Mouse (Mus musculus): ENCODE results near the gene Macf1.
"Not testable (repeated sequence)": the region's sequence is repeated elsewhere in the genome, so short reads cannot be mapped to it uniquely, and the experiment has no call there.

The Macf1 gene

GRCm38 (mm10) chr4:123552689-123553088 is 131.5 kb downstream of the Macf1 start:
- DNase-seq (ENCODE audit: low spot score in 2 of 2), result no peak

- no peak for DNase-seq (ENCODE audit: low spot score in 2 of 2)
Measured at GRCm38 (mm10) chr4:123548317-123548716, 135.8 kb downstream of the Macf1 start.

GRCm38 (mm10) chr4:123543691-123544090 is 140.5 kb downstream of the Macf1 start:
- no peak for DNase-seq (ENCODE audit: low spot score in 2 of 2)

GRCm38 (mm10) chr4:123535271-123535670 is 148.9 kb downstream of the Macf1 start:
- peak; percentile 54 to 70 for DNase-seq (ENCODE audit: low spot score in 2 of 2)

- DNase-seq (ENCODE audit: low spot score in 2 of 2), result no peak
Measured at GRCm38 (mm10) chr4:123532001-123532400, 152.2 kb downstream of the Macf1 start.

GRCm38 (mm10) chr4:123530976-123531375 is 153.2 kb downstream of the Macf1 start:
- no peak for DNase-seq (ENCODE audit: low spot score in 2 of 2)

- DNase-seq (ENCODE audit: low spot score in 2 of 2), result no peak
Measured at GRCm38 (mm10) chr4:123529230-123529629, 154.9 kb downstream of the Macf1 start.

- DNase-seq (ENCODE audit: low spot score in 2 of 2), result peak; percentile 42 to 58
Measured at GRCm38 (mm10) chr4:123527607-123528010, 156.6 kb downstream of the Macf1 start.

- DNase-seq (ENCODE audit: low spot score in 2 of 2), result no peak
Measured at GRCm38 (mm10) chr4:123526779-123527280, 157.3 kb downstream of the Macf1 start.

GRCm38 (mm10) chr4:123524746-123525145 is 159.4 kb downstream of the Macf1 start:
- no peak for DNase-seq (ENCODE audit: low spot score in 2 of 2)

- not testable (repeated sequence) for DNase-seq (ENCODE audit: low spot score in 2 of 2)
Measured at GRCm38 (mm10) chr4:123520123-123520522, 164.0 kb downstream of the Macf1 start.

GRCm38 (mm10) chr4:123515673-123516072 is 168.5 kb downstream of the Macf1 start:
- DNase-seq (ENCODE audit: low spot score in 2 of 2), result no peak

- DNase-seq (ENCODE audit: low spot score in 2 of 2), result no peak
Measured at GRCm38 (mm10) chr4:123510201-123510600, 174.0 kb downstream of the Macf1 start.

GRCm38 (mm10) chr4:123489086-123489485 is 195.1 kb downstream of the Macf1 start:
- DNase-seq (ENCODE audit: low spot score in 2 of 2), result no peak

- DNase-seq (ENCODE audit: low spot score in 2 of 2), result no peak
Measured at GRCm38 (mm10) chr4:123479991-123480390, 204.2 kb downstream of the Macf1 start.

- peak in 1 of 2 experiments; percentile 12 for DNase-seq (ENCODE audit: low spot score in 2 of 2)
Measured at GRCm38 (mm10) chr4:123478655-123479433, 205.3 kb downstream of the Macf1 start.

GRCm38 (mm10) chr4:123465799-123466198 is 218.4 kb downstream of the Macf1 start:
- no peak for DNase-seq (ENCODE audit: low spot score in 2 of 2)

GRCm38 (mm10) chr4:123460595-123461272 is 223.4 kb downstream of the Macf1 start:
- DNase-seq (ENCODE audit: low spot score in 2 of 2), result no peak

- no peak for DNase-seq (ENCODE audit: low spot score in 2 of 2)
Measured at GRCm38 (mm10) chr4:123454871-123455640, 229.1 kb downstream of the Macf1 start.

- no peak for DNase-seq (ENCODE audit: low spot score in 2 of 2)
Measured at GRCm38 (mm10) chr4:123453729-123454128, 230.4 kb downstream of the Macf1 start.

- no peak for DNase-seq (ENCODE audit: low spot score in 2 of 2)
Measured at GRCm38 (mm10) chr4:123451991-123452390, 232.2 kb downstream of the Macf1 start.

- DNase-seq (ENCODE audit: low spot score in 2 of 2), result no peak
Measured at GRCm38 (mm10) chr4:123449304-123449703, 234.9 kb downstream of the Macf1 start.
